Mouse (Mus musculus) small intestine, adult 2 months (tissue): ENCODE results near the gene Zscan4-ps1. TPM values are rescaled to one million over a fixed set of nuclear protein-coding genes. Genes with fewer than 3 reads are reported as not detected.
"Not testable (repeated sequence)": the region's sequence is repeated elsewhere in the genome, so short reads cannot be mapped to it uniquely, and the experiment has no call there.

ENCODE experiments used
- H3K27ac ChIP-seq: fragments of 200-500 bp; 2 replicates; pipeline ENCODE4 v1.5.1; 2012; ENCODE audit warnings: low read depth, low read length, control low read depth, inconsistent platforms; ENCODE audit not compliant: insufficient read depth
- H3K27me3 ChIP-seq: fragments of 200-500 bp; 2 replicates; pipeline ENCODE4 v1.6.1; 2012; ENCODE audit warnings: mild to moderate bottlenecking, moderate library complexity, low read length, inconsistent platforms; ENCODE audit not compliant: control insufficient read depth, insufficient read depth
- H3K36me3 ChIP-seq: fragments of 200-500 bp; 2 replicates; pipeline ENCODE4 v1.6.1; 2012; ENCODE audit warnings: mild to moderate bottlenecking, low read length, control low read depth, inconsistent platforms; ENCODE audit not compliant: control insufficient read depth, insufficient read depth
- H3K4me1 ChIP-seq: fragments of 200-500 bp; 2 replicates; pipeline ENCODE4 v1.6.1; 2012; ENCODE audit warnings: low read length, inconsistent platforms, mixed read lengths; ENCODE audit not compliant: control insufficient read depth, insufficient read depth, insufficient read length
- H3K4me3 ChIP-seq: fragments of 200-500 bp; 2 replicates; pipeline ENCODE4 v1.5.1; 2012; ENCODE audit warnings: low read depth, mild to moderate bottlenecking, control low read depth, inconsistent platforms, low read length, moderate library complexity
- WGBS: fragments of 180-500 bp; shearing (Covaris S2); methylation state at CpG from one replicate; pipeline ENCODE4 v1.1.7; 2018; 5-methylcytosine and 5-hydroxymethylcytosine counted together
- polyA plus RNA-seq: library from polyadenylated mRNA; depleted of rRNA; stranded (reverse); fragments of >200 nt; gene quantifications from 2 replicates; pipeline ENCODE4 v1.2.3, GENCODE M21; 2012; rRNA removed

Gene Zscan4-ps1
- polyA plus RNA-seq = not detected in 2 replicates

GRCm38 (mm10) chr7:11069591-11069990, at the start of gene Zscan4-ps1:
Zscan4-ps1 (minus strand) TSS chr7:11069691.
- not testable (repeated sequence) for H3K4me1 ChIP-seq, H3K4me3 ChIP-seq, H3K36me3 ChIP-seq, H3K27ac ChIP-seq, H3K27me3 ChIP-seq
- WGBS = 91% methylated on average over 2 of the region's 2 CpGs

Other genes with a start within 250 kb of the Zscan4-ps1 start
- not detected in 2 replicates for gene Zscan4b, start 164.6 kb downstream of the Zscan4-ps1 start, polyA plus RNA-seq
- not detected in 2 replicates for gene Zscan4c, start 63.9 kb downstream of the Zscan4-ps1 start, polyA plus RNA-seq
- gene Zscan4d, start 96.5 kb upstream of the Zscan4-ps1 start, polyA plus RNA-seq = not detected in 2 replicates
- not detected in 2 replicates for gene Zscan4e, start 241.0 kb upstream of the Zscan4-ps1 start, polyA plus RNA-seq